Mouse (Mus musculus) kidney, adult 2 months (tissue): Measurements from ENCODE around the gene Aox4.

Source experiments
- CTCF ChIP-seq: fragments of 200-500 bp; conservative IDR thresholded peaks from 2 replicates; pipeline ENCODE4 v1.5.1; 2011; ENCODE audit warnings: low read depth, mild to moderate bottlenecking, control low read depth, low read length, moderate library complexity, mixed read lengths; ENCODE audit not compliant: insufficient read depth, insufficient read length
- POLR2A ChIP-seq: fragments of 200-500 bp; IDR thresholded peaks from one replicate; pipeline ENCODE4 v1.6.1; 2011; ENCODE audit warnings: low read depth, low read length, control low read depth

GRCm38 (mm10) chr1:58304296-58304695 is 94.1 kb downstream of the Aox4 start:
- TF ChIP-seq CTCF (no peak), POLR2A (no peak)
